Mouse (Mus musculus) urinary bladder, postnatal 4 days (tissue): Measurements from ENCODE around the gene Prm1.

Experiments
- DNase-seq, 2 experiments: peaks; one replicate each; pipeline ENCODE4 v3.0.0; 2021 to 2022; ENCODE audit warnings: low spot score in 2 of 2

Prm1 gene

DNA sequence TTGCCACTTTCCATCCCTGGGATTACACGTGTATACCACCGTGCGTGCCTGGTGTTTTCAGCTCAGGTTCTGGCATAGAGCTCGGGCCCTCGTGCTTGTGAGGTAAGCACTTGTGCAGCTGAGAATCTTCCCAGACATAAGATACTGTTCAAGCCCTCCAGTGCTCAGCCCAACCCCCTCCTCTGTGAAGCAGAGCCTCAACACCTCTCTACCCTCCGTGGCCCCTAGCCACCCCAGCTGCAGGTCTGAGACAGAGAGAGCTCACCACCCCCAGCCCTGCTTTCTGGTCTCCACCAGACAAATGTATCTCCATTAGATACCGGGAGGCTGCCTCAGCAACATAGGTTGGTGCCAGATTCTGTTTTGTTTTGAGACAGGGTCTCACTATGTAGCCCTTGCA, 56.4 kb downstream of the Prm1 start:
- DNase-seq, result no peak
